Mouse (Mus musculus) liver, embryonic 12.5 days (tissue): ENCODE measurements around the gene Polr2a. TPM values are rescaled to one million over a fixed set of nuclear protein-coding genes. Genes with fewer than 3 reads are reported as not detected.

Experiments
- ATAC-seq: fragments of 200-750 bp; cut with Nextera tagmentation; 2 replicates; pipeline ENCODE4 v1.8.0; 2017; ENCODE audit warnings: moderate number of reproducible peaks, mild to moderate bottlenecking, moderate library complexity
- H3K27ac ChIP-seq: fragments of 300-500 bp; sonication (generic); 2 replicates; pipeline ENCODE4 v1.5.1; 2016; ENCODE audit warnings: mild to moderate bottlenecking
- H3K27me3 ChIP-seq: fragments of 300-500 bp; sonication (generic); replicated peaks from 2 replicates; pipeline ENCODE4 v1.6.1; 2016; ENCODE audit warnings: mild to moderate bottlenecking, moderate library complexity
- H3K36me3 ChIP-seq: fragments of 300-500 bp; sonication (generic); 2 replicates; pipeline ENCODE4 v1.6.1; 2016; ENCODE audit warnings: mild to moderate bottlenecking, moderate library complexity
- H3K4me1 ChIP-seq: fragments of 300-500 bp; sonication (generic); 2 replicates; pipeline ENCODE4 v1.6.1; 2016
- H3K4me2 ChIP-seq: fragments of 300-500 bp; sonication (generic); 2 replicates; pipeline ENCODE4 v1.6.1; 2016; ENCODE audit warnings: mild to moderate bottlenecking, moderate library complexity
- H3K4me3 ChIP-seq: fragments of 300-500 bp; sonication (generic); 2 replicates; pipeline ENCODE4 v1.5.1; 2016; ENCODE audit warnings: mild to moderate bottlenecking, moderate library complexity
- H3K9ac ChIP-seq: fragments of 300-500 bp; sonication (generic); 2 replicates; pipeline ENCODE4 v1.6.1; 2016; ENCODE audit warnings: mild to moderate bottlenecking, moderate library complexity
- H3K9me3 ChIP-seq: fragments of 300-500 bp; sonication (generic); replicated peaks from 2 replicates; pipeline ENCODE4 v1.6.1; 2016; ENCODE audit warnings: mild to moderate bottlenecking, moderate library complexity
- WGBS: fragments of 180-500 bp; shearing (Covaris S2); methylation state at CpG from one replicate; pipeline ENCODE4 v1.1.7; 2016; ENCODE audit not compliant: insufficient replicate concordance; 5-methylcytosine and 5-hydroxymethylcytosine counted together
- polyA plus RNA-seq: library from polyadenylated mRNA; unstranded; fragments of >200 nt; fragmentation: Nextera tagmentation; extraction: Ambion mirVana; gene quantifications from 2 replicates; pipeline ENCODE4 v1.2.1, GENCODE M21; 2016

The Polr2a gene
- polyA plus RNA-seq: 17.4 and 20.2 TPM in 2 replicates

- no peaks in the 10 kb centered on the region for H3K27me3 ChIP-seq
- H3K36me3 ChIP-seq: peaks cover 13% of the 10 kb centered on the region; the same call in 1 of the 2 replicates
- H3K9ac ChIP-seq: peak within 1 kb of the TSS; percentile 88
- peak within 1 kb of the TSS; percentile 74 for H3K4me3 ChIP-seq
- peak within 1 kb of the TSS; percentile 100 for H3K27ac ChIP-seq
- peaks cover 55% of the 10 kb centered on the region for H3K4me1 ChIP-seq
- H3K9me3 ChIP-seq: no peaks in the 10 kb centered on the region
- peak within 1 kb of the TSS; percentile 87 for H3K4me2 ChIP-seq
- under 1% methylated on average over 36 of the region's 36 CpGs for WGBS
- ATAC-seq: peak; percentile 90
Observed at GRCm38 (mm10) chr11:69758478-69758970, at the start of gene Polr2a. Gene Polr2a, minus strand, starts transcription at chr11:69758637.

GRCm38 (mm10) chr11:69807641-69808040 lies 49.2 kb upstream of the Polr2a start:
- Histone ChIP-seq H3K4me2 (no peak overlapping the region), H3K9ac (no peak overlapping the region), H3K27me3 (peaks cover 79% of the 10 kb centered on the region), H3K4me1 (peaks cover 25% of the 10 kb centered on the region), H3K27ac (no peak overlapping the region), H3K36me3 (no peaks in the 10 kb centered on the region), H3K9me3 (0 out of 2 replicates have a peak, but pooled peaks cover 5% of the 10 kb centered on the region), H3K4me3 (no peak overlapping the region)
- WGBS: 71% methylated on average over 2 of the region's 2 CpGs
- no peak for ATAC-seq

GRCm38 (mm10) chr11:69806378-69806777 lies 47.9 kb upstream of the Polr2a start:
- 66% methylated on average over 4 of the region's 4 CpGs for WGBS
- no peak for ATAC-seq
- H3K27me3 ChIP-seq: peaks cover 80% of the 10 kb centered on the region

GRCm38 (mm10) chr11:69804972-69805909 lies 46.8 kb upstream of the Polr2a start, which contains the start of gene Tmem102:
Gene Tmem102, minus strand, starts transcription at chr11:69805624.
- Histone ChIP-seq H3K27me3 (peaks cover 80% of the 10 kb centered on the region), H3K9ac (no peak within 1 kb of the TSS), H3K27ac (no peak within 1 kb of the TSS), H3K36me3 (no peaks in the 10 kb centered on the region), H3K4me1 (peaks cover 48% of the 10 kb centered on the region), H3K9me3 (0 out of 2 replicates have a peak, but pooled peaks cover 5% of the 10 kb centered on the region), H3K4me3 (peak within 1 kb of the TSS; percentile 57; the same call in 1 of the 2 replicates), H3K4me2 (peak within 1 kb of the TSS; percentile 70)
- 18% methylated on average over 29 of the region's 29 CpGs for WGBS
- ATAC-seq: no peak

More at GRCm38 (mm10) chr11:69806378-69806777, 47.9 kb upstream of the Polr2a start:
- Histone ChIP-seq H3K36me3 (no peaks in the 10 kb centered on the region), H3K27ac (no peak overlapping the region), H3K4me2 (no peak overlapping the region), H3K9me3 (0 out of 2 replicates have a peak, but pooled peaks cover 5% of the 10 kb centered on the region), H3K4me1 (peaks cover 37% of the 10 kb centered on the region), H3K9ac (no peak overlapping the region), H3K4me3 (no peak overlapping the region)

GRCm38 (mm10) chr11:69804652-69804940 lies 46.2 kb upstream of the Polr2a start:
- peak overlapping the region; percentile 57; the same call in 1 of the 2 replicates for H3K4me3 ChIP-seq
- H3K4me2 ChIP-seq: peak overlapping the region; percentile 70
- H3K27ac ChIP-seq: no peak overlapping the region
- peaks cover 86% of the 10 kb centered on the region for H3K27me3 ChIP-seq
- 0 out of 2 replicates have a peak, but pooled peaks cover 5% of the 10 kb centered on the region for H3K9me3 ChIP-seq
- WGBS: 15% methylated on average over 12 of the region's 12 CpGs
- ATAC-seq: no peak
- no peaks in the 10 kb centered on the region for H3K36me3 ChIP-seq
- peaks cover 53% of the 10 kb centered on the region for H3K4me1 ChIP-seq
- H3K9ac ChIP-seq: no peak overlapping the region

- peak; percentile 78 for ATAC-seq
- H3K27me3 ChIP-seq: peaks cover 91% of the 10 kb centered on the region
- 0 out of 2 replicates have a peak, but pooled peaks cover 5% of the 10 kb centered on the region for H3K9me3 ChIP-seq
- 3% methylated on average over 60 of the region's 60 CpGs for WGBS
- H3K36me3 ChIP-seq: no peaks in the 10 kb centered on the region
- H3K9ac ChIP-seq: peak overlapping the region; percentile 53
- peaks cover 53% of the 10 kb centered on the region for H3K4me1 ChIP-seq
- peak overlapping the region; percentile 17; the same call in 1 of the 2 replicates for H3K27ac ChIP-seq
- peak overlapping the region; percentile 70 for H3K4me2 ChIP-seq
- peak overlapping the region; percentile 57 for H3K4me3 ChIP-seq
Observed at GRCm38 (mm10) chr11:69803786-69804651, 45.6 kb upstream of the Polr2a start.

- Histone ChIP-seq H3K4me3 (peak overlapping the region; percentile 57), H3K27ac (no peak overlapping the region), H3K9me3 (0 out of 2 replicates have a peak, but pooled peaks cover 5% of the 10 kb centered on the region), H3K9ac (peak overlapping the region; percentile 53), H3K36me3 (no peaks in the 10 kb centered on the region), H3K4me2 (peak overlapping the region; percentile 70), H3K4me1 (peaks cover 53% of the 10 kb centered on the region), H3K27me3 (peaks cover 98% of the 10 kb centered on the region)
- ATAC-seq: peak; percentile 31
- WGBS: 4% methylated on average over 12 of the region's 12 CpGs
Observed at GRCm38 (mm10) chr11:69803328-69803727, 44.9 kb upstream of the Polr2a start.

GRCm38 (mm10) chr11:69802648-69803105 lies 44.2 kb upstream of the Polr2a start:
- under 1% methylated on average over 33 of the region's 33 CpGs for WGBS
- H3K4me3 ChIP-seq: peak overlapping the region; percentile 57
- peaks cover 100% of the 10 kb centered on the region for H3K27me3 ChIP-seq
- peak overlapping the region; percentile 57 for H3K9ac ChIP-seq
- H3K4me1 ChIP-seq: peaks cover 53% of the 10 kb centered on the region
- 0 out of 2 replicates have a peak, but pooled peaks cover 5% of the 10 kb centered on the region for H3K9me3 ChIP-seq
- ATAC-seq: 0 out of 2 replicates have a peak, but pooled peaks have one; percentile 33
- no peaks in the 10 kb centered on the region for H3K36me3 ChIP-seq
- H3K4me2 ChIP-seq: peak overlapping the region; percentile 70
- H3K27ac ChIP-seq: no peak overlapping the region

GRCm38 (mm10) chr11:69801379-69801977 lies 43.0 kb upstream of the Polr2a start, which contains the start of gene Fgf11:
Gene Fgf11, minus strand, starts transcription at chr11:69801857.
- H3K9ac ChIP-seq: peak within 1 kb of the TSS; percentile 57
- 4% methylated on average over 33 of the region's 33 CpGs for WGBS
- peak within 1 kb of the TSS; percentile 57 for H3K4me3 ChIP-seq
- no peaks in the 10 kb centered on the region for H3K36me3 ChIP-seq
- no peak for ATAC-seq
- 0 out of 2 replicates have a peak, but pooled peaks cover 3% of the 10 kb centered on the region for H3K9me3 ChIP-seq
- peak within 1 kb of the TSS; percentile 70 for H3K4me2 ChIP-seq
- H3K27ac ChIP-seq: no peak within 1 kb of the TSS
- peaks cover 53% of the 10 kb centered on the region for H3K4me1 ChIP-seq
- H3K27me3 ChIP-seq: peaks cover 100% of the 10 kb centered on the region

- ATAC-seq: no peak
- peaks cover 60% of the 10 kb centered on the region for H3K4me1 ChIP-seq
- H3K4me3 ChIP-seq: peak overlapping the region; percentile 44
- no peak overlapping the region for H3K27ac ChIP-seq
- no peaks in the 10 kb centered on the region for H3K36me3 ChIP-seq
- H3K27me3 ChIP-seq: peaks cover 99% of the 10 kb centered on the region
- H3K9ac ChIP-seq: peak overlapping the region; percentile 35; the same call in 1 of the 2 replicates
- under 1% methylated on average over 36 of the region's 36 CpGs for WGBS
- peak overlapping the region; percentile 64 for H3K4me2 ChIP-seq
- no peaks in the 10 kb centered on the region for H3K9me3 ChIP-seq
Observed at GRCm38 (mm10) chr11:69800392-69801197, 42.2 kb upstream of the Polr2a start.
